Mouse (Mus musculus) cerebellum, postnatal 10 days (tissue): ENCODE data around the gene Mmp19.
"Not testable (repeated sequence)": the region's sequence is repeated elsewhere in the genome, so short reads cannot be mapped to it uniquely, and the experiment has no call there.

ENCODE experiments used
- DNase-seq, 2 experiments: peaks; one replicate each; pipeline ENCODE4 v3.0.0; 2021; ENCODE audit warnings: mixed read lengths in 2 of 2

Gene Mmp19

DNA sequence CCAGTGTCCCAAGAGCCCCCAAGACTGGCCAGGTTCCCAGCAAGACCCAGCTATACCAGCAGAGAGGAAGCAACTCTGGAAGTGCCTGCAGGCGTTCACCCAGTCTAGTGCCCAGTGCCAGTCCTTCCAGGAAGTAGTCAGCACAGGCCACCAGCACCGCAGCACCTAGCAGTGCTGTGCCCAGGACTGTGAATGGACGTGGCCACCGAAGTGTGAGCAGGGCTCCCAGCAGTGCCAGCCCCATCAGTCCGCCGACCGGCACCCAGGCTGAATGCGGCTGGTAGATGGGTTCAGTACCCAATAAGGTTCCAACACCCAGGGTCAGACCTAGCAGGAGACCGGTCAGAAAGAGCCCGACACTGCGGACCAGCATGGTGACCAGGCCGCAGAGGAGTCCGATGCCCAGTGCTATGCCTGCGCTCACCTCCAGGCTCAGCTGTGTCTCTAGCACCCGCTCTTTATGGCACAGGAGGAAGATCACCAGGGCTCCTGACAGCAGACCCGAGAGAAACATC lies 11.3 kb downstream of the Mmp19 start:
- DNase-seq: peak in 1 of 2 experiments; percentile 16

DNA sequence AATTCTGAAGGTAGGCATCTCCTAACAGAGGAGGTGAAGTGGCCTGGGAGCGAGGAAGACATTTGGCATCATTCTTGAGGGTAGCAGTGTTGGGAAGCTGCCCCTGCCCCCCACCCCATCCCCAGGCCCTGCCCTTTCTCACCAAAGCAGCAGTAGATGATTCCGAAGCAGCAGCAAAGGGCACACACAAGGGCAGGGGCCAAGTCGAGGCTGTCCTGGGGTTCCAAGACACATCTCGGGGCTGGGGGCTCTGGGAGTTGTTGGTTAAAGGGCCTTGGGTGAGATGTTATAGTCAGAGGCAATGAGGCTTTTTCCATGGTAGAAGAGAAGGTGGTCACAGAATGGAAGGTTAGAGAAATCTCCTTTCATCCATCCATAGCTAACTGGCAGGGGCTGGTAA lies 12.2 kb downstream of the Mmp19 start:
- DNase-seq: no peak

DNA sequence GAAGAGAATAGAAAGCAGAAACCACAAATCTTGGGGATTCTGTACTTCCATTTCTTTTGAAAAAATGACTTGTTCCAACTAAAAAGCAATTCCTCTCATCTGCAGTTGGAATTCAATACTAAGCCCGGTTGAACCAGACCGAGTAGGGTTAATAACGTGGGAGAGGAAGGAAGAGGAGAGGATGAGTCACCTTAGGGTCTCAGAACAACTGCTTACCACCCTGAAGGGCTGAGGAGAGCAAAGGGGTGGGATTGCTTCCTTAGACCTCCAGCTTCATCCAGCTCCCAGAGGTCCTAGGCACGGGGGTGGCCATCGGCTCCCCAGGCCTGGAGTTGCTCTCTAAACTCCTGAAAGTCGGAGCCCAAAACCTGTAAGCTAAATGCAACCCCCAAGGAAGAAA lies 12.7 kb downstream of the Mmp19 start:
- DNase-seq: no peak

DNA sequence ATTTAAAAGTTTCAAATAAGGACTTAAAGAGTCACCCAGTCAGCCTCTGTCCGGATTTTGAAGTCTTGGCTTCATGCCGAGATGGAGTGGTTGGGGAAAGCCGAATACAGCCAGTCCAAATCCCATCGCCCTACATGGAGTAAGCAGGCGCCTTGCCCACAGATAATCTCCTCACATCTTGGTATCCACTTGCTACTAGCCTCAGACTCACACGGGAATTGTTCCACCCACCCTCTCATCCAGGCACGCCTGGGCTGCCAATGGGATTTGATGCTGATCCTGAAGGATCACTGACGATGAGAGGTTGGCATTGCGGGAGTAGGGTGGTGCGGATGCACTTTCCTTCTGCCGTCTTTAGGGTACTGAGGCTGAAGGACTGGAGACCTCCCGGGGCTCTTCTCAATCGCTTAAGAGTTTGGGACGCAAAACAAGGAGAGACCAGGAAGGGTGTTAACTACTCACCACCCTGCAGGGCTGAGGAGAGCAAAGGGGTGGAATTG lies 13.1 kb downstream of the Mmp19 start, which contains the start of gene Dnajc14:
Dnajc14 (plus strand) TSS at position 292 of the 500 bp plus-strand sequence.
- peak; percentile 80 to 83 for DNase-seq

DNA sequence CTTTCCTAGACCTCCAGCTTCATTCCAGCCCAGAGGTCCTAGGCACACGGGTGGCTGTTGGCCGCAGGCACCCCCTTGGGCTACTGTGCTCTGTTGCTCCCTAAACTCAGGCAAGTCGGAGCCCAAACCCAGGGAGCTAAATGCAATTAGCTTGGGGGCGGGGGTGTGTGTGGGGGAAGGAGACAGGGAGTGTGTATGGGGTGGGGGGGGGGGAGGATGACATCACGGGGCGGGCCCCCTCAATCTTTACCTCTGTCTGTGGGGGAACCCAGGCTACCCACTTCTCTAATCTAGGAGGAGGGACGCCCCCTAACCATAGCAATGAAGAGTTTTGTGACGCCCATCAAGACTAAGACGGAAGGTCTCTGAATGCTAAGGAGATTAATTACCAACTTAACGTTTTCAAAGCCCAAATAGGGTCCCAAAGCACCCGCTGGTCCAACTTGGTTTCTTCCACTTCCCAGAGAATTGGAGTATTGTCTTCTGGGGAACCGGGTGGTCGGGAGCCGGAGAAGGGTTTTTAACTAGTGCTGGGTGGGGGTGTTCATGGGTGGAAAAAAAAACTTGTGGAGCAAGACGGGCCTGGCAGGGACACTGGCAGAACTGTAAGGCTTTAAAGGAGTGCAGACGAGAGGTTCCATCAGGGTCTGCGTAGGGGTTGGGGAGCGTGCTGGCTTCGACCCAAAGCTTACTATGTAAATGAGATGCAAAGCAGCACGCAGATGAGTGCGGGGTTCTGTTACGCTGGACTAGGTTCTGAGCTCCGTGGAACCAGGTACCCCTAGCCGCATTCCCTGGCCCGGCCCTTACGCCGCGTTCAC lies 13.8 kb downstream of the Mmp19 start, which contains the start of gene Tmem198b:
Tmem198b (minus strand) TSS at position 100 of the 821 bp plus-strand sequence.
- DNase-seq: peak; percentile 83 to 88

DNA sequence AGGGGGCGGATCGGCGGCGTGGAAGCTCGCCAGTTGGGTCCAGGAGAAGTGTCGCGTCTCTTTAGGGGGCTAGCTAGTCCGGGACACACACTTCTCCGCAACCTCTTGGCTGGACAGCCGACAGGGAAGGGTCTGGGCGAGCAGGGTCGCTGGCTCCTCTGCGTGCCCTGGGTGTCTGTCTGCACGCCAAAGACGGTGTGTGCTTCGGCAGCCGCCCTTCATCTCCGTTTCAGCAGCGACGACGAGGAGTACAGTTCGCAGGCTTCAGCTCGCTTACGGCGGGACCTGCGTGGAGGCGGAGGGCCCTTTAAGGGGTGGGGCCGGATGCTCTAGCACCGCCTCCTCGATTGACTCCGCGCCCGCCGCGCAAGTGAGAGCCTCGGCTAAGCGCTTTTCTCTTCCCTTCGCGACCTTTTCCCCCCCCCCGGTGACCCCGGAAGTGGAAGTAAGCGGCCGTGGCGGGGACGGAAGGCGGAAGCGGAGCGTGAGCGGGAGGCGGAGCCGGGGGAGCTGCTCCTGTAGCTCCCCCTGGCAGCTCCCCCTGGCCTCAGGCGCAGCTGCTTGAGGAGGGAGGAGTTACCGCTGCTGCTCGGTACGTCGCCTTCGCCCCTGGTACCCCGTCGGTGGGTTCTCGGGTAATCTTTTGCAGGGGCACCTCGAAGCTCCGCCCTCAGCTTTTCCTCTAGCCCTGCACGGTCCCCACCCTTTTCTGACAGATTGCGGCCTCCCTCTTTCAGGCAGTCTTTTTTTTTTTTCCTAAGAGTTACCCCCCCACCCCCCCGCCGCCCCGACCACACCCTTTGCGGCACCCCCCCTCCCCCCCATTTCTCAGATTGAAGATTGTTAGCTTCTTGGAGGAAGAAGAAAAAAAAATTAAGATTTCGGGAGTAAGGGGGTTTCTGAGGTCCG lies 14.6 kb downstream of the Mmp19 start:
- peak; percentile 98 to 99 for DNase-seq

DNA sequence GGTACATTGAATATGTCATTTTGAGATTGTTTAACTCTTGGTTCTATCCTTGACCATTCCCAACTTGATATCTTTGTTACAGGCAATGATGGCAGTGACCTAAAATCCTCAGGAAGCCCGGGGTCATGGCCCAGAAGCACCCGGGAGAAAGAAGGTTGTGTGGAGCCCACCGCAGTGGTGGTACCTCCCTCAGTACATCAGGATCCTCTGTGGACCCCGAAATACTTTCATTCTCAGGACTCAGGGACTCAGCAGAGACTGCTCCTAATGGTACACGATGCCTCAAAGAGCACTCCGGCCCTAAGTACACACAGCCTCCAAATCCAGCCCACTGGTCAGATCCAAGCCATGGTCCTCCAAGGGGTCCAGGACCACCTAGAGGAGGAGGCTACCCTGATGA lies 15.4 kb downstream of the Mmp19 start:
- DNase-seq: peak in 1 of 2 experiments; percentile 16

DNA sequence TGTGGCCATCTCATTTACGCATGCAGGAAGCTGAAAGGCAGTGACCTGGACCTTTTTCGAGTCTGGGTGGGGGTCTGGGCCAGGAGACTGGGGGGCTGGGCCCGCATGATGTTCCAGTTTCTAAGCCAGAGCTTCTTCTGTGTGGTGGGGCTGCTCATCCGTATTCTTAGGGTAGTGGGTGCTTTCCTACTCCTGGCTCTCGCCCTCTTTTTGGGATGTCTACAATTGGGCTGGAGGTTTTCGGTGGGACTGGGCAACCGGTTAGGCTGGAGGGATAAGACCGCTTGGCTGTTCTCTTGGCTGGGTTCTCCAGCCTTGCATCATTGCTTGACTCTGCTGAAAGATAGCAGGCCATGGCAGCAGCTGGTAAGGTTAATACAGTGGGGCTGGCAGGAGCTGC lies 16.3 kb downstream of the Mmp19 start:
- no peak for DNase-seq

DNA sequence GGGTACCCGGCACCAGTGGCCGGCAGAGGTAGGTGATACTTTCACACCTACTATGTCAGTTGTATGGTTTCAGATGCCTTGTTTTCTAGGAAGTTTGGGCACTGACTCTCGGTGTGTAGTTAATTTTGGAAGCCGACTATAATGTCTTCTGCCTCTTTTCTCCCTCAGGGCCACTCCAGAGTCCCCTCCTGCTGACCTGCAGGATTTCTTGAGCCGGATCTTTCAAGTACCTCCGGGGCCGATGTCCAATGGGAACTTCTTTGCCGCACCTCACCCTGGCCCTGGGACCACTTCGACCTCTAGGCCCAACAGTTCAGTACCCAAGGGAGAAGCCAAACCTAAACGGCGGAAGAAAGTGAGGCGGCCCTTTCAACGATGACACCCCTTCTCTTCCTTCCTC lies 26.3 kb downstream of the Mmp19 start, which contains the start of gene Sarnp:
Sarnp (plus strand) TSS at position 301 of the 400 bp plus-strand sequence.
- no peak for DNase-seq

DNA sequence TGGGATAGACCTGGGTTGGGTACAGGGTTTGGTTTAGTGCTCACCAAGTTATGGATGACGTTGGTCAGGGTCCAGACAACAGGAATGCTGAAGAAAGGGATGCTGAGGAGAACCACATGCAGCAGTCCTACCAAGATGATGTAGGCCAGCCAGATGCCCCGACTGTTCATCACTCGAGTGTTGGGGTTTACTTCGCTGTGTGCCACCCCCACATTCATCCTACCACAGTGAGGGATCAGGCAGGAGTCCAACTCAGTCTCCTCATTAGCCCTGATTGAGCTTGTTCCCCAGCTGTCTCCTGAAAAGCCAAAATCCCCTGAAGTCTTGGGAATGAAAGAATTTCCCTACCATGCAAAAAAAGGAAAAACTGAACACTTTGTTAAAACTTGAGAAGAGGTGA lies 29.5 kb downstream of the Mmp19 start:
- peak in 1 of 2 experiments; percentile 9 for DNase-seq

DNA sequence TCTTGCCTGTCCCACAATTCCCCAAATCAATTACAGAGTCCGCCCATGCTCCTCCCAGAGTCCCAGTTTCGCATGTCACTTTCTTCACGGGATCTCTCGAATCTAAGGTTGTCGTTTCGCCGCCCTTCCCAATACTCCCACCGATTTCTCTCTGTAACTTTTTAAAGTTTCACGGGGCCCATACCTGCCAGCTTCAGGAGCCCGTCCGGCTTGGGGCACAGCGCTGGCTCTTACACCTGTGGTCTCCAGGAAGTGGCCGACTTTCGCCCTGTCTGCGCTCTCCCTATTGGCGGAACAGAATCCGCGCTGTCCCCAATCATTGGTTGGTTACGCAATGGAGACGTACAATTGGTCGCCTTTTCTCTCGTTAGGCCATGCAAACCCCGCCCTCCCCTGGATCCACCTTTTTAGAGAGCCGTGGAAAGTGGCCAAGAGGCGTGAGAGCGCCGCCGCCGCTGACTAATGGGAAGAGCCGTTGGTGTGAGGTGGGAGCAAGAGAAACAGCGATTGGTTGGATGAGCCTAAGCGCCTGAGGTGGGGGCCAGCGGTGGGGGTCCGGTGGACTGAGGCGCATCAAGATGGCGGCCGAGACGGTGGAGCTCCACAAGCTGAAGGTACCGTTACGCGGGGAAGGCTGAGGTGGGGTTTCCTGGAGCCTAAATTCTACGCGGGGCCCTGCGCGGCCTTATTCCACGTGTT lies 30.8 kb downstream of the Mmp19 start, which contains the start of gene Ormdl2:
Ormdl2 (minus strand) TSS at position 288 of the 699 bp plus-strand sequence.
- DNase-seq: peak; percentile 99

DNA sequence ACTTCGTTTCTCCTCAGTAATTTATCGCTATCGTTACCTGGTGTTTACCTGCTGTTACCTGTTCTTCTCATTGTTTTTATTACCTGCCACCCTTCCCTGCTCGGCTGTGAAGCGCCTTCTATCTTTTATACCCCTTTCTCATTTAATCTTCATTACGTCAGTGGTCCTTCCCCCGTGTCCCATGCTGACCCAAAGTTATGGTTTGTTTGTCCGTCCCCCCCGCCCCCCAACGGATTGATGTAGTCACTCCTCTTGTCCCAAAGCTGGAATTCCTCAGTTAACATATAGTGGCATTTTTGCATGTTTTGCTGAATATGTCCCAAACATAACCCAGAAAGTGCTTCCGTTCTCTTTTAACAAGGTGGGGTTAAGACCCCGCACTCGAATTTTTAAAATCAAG lies 31.4 kb downstream of the Mmp19 start:
- no peak for DNase-seq

DNA sequence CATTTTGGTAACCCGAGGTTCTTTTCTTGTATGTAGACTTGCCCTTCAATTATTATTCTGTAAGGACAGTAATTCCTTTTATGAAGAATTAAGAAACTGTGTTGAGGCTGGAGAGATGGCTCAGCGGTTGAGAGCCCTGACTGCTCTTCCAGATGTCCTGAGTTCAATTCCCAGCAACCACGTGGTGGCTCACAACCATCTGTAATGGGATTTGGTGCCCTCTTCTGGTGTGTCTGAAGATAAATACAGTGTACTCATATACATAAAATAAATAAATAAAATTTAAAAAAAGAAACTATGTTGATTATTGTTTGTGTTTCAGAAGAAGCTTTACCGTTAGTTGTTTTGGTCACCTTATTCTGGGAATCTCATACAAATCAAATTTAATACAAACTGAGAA lies 32.4 kb downstream of the Mmp19 start:
- not testable (repeated sequence) for DNase-seq

DNA sequence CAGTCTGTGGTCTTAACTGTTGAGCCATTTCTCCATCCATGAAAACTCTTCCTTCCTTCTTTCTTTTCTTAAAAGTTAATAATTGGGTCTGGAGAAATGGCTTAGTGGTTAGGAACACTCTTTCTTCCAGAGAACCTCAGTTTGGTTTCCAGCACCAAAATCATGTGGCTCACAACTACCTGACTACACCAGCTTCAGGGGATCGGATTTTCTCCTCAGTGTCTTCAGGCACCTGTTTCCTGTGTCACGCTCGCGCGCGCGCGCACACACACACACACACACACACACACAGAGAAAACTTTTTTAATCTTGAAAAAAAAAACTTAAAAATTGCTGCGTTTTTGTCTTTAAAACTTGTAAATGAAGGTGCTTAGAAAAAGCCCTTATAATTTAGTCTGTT lies 33.1 kb downstream of the Mmp19 start:
- DNase-seq: no peak

DNA sequence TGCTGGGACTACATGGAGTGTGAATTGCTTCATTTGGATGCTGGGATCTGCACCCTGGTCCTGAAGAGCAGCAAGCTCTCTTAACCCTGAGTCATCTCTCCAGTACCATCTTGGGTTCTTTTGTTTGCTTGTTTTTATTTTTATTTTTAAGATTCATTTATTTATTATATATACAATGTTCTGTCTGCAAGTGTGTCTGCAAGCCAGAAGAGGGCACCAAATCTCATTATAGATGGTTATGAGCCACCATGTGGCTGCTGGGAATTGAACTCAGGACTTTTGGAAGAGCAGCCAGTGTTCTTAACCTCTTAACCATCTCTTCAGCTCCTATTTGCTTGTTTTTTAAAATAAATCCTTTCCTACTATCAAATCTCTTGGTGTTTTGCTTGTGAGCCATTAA lies 46.7 kb downstream of the Mmp19 start:
- no peak for DNase-seq

DNA sequence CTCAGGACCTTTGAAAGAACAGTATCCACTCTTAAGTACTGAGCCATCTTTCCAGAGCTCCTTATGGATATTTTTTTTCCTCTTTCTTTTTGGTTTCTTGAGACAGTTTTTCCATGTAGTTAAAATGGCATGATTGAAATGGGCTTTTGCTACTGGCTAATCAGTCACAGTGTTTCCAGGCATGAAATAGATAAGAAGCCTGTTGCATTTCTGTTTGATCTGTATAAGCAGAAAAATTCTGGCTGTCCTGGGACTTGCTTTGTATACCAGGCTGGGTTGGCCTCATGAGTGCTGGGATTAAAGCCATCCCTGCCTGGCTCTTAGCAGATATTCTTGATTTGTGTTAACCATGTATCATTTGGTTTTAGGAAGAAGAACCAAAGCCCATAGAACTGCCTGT lies 48.7 kb downstream of the Mmp19 start:
- no peak for DNase-seq

DNA sequence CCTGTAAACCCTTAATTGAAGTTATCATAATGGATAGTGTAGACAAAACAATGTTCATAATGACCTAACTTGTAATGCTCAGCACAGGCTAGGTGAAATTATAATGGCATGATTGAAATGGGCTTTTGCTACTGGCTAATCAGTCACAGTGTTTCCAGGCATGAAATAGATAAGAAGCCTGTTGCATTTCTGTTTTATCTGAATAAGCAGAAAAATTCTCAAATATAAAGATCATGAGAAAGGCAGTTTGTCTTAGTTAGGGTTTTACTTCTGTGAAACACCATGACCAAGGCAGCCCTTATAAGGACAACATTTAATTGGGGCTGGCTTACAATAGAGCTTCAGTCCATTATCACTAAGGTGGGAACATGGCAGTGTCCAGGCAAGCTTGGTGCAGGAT lies 49.9 kb downstream of the Mmp19 start:
- DNase-seq: no peak

DNA sequence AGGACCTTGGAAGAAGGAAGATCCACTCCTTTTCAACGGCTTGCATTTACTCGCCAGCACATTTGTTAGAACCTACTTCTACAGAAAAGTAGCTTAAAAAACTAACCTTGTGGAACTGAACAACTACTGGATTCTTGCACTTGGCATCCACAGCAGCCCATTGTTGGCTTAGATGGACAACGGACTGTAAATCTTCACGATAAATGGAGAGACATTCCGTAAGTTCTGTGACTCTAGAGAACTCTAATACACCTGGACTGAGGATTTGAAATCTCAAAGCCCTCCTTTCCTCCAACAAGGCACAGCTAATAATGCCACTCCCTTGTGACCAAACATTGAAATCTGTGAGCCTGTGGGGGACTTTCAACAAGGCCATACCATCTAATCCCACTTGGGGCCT lies 52.5 kb downstream of the Mmp19 start:
- no peak for DNase-seq

DNA sequence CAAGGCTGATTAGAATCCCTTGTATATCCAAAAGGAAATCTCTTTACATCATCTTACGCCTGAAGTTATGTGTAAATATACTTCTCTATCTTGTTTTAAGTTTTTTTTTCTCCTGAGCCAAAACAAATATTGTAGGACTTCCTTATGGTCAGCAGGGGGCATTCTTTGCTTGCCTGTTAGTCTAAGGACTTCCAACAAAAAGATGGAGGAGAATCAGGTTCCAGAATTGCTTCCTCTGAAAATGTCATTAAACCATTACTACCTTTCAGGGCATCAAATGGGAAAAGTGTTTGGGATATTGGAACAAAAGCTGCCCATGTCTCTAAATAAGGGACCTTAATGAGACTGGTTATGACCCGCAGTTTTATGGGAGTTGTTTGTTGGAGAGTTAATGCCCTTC lies 54.8 kb downstream of the Mmp19 start:
- peak; percentile 43 to 61 for DNase-seq

DNA sequence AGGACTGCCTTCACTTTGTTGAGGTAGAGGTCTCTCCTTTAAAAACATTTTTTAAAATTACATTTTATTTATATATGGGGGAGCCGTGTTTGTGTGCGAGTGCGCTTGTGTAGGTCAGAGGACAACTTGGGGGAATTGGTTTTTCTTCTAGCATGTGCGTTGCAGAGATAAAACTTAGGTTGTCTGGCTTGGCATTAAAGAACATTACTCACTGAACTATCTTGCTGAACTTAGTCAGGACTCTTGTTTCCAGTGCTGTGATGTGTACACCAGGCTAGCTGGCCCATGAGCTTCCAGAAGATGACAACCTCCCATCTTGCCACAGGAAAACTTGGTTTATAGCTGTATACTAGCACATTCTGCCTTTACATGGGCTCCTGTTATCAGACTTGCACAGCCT lies 56.0 kb downstream of the Mmp19 start:
- no peak for DNase-seq

DNA sequence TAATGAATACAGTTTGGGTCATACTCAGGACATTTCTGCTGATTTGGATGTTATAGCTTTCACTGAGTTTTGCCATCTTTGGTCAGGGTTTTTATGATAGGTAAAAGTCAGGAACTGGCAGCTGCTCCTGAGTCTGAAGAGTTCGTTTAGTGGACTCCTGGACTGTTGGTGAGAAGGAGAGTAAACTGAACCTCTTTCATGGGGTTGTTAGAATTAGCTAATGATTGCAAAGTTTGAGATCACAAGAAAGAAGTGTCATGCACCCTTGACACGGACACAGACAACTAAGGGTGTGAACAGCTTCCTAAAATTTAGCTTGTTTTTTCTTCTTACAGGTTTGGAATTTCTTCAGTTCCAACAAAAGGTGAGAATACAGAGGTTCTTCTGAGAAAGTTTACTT lies 57.7 kb downstream of the Mmp19 start:
- no peak for DNase-seq

DNA sequence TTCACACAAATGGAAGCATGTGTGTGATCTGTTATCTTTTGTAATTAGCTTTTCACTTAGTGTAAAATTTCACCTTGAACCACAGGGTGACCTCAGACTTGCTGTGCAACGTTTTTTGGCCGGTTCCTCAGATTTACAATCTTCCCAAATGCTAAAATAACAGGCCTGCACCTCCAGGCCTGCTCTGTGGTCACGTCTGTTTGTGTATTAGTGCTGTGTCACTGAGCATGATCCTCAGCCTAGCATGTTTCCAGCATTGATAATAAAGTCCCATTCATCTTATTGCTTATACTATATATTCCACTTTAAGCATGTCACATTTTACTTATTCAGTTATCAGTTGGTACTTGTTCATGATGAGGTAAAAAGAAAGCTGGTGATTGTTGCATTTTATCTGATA lies 59.6 kb downstream of the Mmp19 start:
- DNase-seq: no peak
